Mouse (Mus musculus) B cell, adult 67 days (primary cell): Measurements from ENCODE around the gene Tom1l1. TPM values are rescaled to one million over a fixed set of nuclear protein-coding genes. Genes with fewer than 3 reads are reported as not detected.

ENCODE experiments used
- total RNA-seq, 2 experiments: library from RNA; stranded (reverse); gene quantifications; 4 replicates each; pipeline ENCODE4 v1.2.4; 2023

Gene Tom1l1
- not detected for total RNA-seq

GRCm38 (mm10) chr11:90687460-90688416, at the start of gene Tom1l1:
Gene Tom1l1, minus strand, starts transcription at chr11:90688366.

GRCm38 (mm10) chr11:90637440-90638311, 50.5 kb downstream of the Tom1l1 start, which contains the start of the genes Stxbp4 and Cox11:
Gene Stxbp4, minus strand, starts transcription at chr11:90638084.
Gene Cox11, plus strand, starts transcription at chr11:90638173.

Other genes starting within 250 kb of the Tom1l1 start
- 1 to 10 TPM; 9.5 to 9.9 TPM for gene Stxbp4, start 50.3 kb downstream of the Tom1l1 start, total RNA-seq
- gene Cox11, start 50.2 kb downstream of the Tom1l1 start, total RNA-seq: 10 to 100 TPM; 13.3 to 15.5 TPM